Mouse (Mus musculus) monocyte, adult 5-6 weeks (primary cell): ENCODE data around the gene Pla2g4a. TPM values are rescaled to one million over a fixed set of nuclear protein-coding genes. Genes with fewer than 3 reads are reported as not detected.
A peak's percentile ranks its signal among the peaks of the same experiment; 100 is the strongest.

Experiments used
- ATAC-seq: fragments of 153-309, 156-312 bp; replicated peaks from 2 replicates; pipeline ENCODE4 v1.8.0; 2017; ENCODE audit warnings: mild to moderate bottlenecking; ENCODE audit not compliant: low TSS enrichment, insufficient number of reproducible peaks, severe bottlenecking, poor library complexity, low FRiP score
- total RNA-seq: library from RNA; stranded (forward); fragments of 200-1000, 200-491, 200-594 nt; gene quantifications from 3 replicates; pipeline ENCODE4 v1.2.3, GENCODE M21; 2017

Gene Pla2g4a
- total RNA-seq, 1 experiment from 2014 or later = 30.5 TPM

DNA sequence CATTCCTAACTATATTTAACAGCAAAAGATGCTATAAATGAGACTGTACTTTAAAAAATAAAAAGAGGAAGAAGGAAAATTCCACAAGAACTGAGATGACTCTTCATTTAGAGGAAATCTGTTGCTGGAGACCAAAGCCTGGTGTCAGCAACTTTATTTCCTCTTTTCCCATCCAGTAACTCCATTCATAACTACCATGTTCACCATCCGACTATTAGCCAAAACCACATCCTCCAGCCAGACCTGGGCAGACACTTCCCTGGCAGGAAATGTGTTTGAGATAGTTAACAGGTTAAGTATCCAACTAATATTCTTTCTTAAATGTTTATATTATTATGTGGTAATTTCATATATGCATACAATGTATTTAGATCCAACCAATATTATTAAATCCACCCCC, 20.8 kb downstream of the Pla2g4a start:
- peak; percentile 89 for ATAC-seq

DNA sequence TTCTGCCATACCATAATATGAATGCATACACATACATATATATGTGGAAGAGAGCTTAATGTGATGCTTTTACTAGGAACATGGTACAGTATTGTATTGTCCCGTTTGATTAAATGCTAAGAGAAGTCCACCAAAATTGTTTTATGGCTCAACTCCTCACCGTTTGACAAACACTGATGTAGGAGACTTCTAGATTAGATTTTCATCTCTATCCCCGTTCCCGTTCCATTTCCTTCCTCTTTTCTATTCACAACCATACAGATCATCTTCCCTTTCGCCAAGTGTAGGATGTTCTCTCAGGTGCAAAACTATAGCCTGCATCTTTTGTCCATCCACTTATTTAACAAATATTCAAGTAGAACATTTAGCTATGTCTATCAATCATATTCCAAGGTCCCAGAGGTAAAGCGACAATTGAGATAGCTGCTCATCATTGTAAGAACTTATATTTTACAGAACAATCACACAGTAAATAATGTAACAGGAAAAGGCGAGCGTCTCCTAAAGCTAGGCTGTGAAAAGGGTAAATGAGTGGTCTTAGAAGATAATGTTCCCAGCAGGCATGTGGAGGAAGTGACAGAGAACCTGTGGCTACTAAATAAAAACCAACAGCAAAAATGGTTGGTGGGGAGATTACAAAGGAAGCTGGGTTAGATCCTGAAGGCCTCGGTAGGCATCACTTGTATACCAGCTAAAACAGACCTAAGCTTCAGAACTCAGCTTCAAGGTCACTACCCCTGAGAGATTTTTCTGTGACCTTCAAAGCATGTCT, 21.6 kb downstream of the Pla2g4a start:
- no peak for ATAC-seq

DNA sequence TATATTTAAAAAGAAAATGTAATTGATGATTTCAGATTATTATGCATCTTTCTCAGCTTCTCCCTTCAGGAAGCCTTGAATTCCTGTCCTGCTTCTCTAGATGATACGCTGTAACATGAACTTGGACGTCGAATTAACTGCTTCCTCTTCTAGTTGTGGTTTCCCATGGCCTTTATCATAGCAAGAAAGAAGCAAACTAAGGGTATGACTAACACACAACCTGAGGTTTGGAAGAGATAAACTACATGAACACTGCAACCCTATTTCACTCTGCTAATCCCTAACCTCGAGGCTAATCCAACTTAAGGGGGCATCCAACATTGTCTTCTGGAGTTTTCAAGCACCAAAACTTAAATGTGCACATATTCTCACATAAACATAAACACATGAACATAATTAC, 23.3 kb downstream of the Pla2g4a start:
- ATAC-seq = no peak

DNA sequence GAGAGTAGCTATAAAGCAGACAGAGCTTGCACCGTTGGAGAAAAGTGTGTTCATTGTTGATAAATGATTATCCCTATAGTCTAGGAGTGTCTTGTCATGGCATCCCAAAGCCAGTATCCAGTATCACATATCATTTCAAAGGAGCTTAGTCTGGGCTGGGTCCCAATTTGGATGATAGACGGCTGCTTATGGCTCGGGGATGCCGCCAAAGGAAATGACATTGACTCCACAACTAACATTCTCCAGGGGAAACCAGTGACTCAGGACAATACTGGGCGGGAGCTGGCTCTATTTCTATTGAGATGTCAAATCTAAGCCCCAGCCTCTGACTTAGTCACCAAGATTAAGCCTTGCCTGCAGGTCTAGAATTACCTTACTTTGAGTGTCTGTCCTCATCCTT, 31.9 kb downstream of the Pla2g4a start:
- no peak for ATAC-seq

DNA sequence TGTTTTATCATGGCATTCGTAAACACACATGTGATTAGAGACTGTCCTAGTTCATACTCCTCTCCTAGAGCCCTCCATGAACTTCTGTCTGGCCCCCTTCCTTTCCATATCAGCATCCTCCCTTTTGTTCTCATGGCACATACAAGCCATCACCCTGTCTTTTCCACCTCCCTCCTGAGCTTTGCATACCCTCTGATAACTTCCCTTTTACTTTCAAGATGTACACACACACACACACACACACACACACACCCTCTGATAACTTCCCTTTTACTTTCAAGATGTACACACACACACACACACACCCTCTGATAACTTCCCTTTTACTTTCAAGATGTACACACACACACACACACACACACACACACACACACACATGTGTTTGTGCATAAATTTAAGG, 37.4 kb downstream of the Pla2g4a start:
- peak; percentile 92 for ATAC-seq

DNA sequence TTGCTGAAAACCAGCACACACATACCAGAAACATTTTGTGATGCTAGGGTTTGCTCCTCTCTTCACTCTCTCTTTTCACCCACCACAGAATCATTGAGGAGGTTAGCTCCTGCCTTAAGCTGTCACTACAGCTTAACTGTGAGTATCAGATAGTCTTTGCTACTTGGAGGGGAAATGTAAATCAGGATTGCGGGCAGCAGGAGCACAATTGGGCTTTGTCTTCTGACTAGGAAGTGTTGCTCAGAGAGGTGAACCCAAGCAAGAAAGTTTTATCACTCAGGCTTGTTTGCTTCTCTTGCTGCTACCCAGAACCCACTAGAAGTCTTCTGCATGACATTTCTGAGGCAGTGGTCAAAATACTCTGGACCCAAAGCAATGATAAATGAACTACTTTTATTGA, 38.9 kb downstream of the Pla2g4a start:
- no peak for ATAC-seq

DNA sequence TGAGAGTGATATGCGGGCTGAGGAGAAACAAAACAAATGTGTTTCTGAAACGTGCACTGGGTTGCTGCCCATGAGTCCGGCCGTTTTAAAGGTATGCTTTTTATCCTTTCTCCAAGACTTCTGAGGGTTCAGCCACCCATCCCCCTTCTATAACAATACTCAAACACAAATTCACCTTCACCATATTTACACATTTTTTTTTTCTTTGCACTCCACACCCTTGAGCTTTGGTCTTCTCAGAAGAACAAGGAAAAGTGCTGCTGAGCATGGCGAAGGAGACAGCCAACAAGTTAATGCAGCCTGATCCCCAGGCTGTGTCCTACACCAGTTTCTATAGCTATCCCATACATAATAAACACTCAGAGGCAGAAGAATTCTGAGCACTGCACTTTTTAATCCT, 39.8 kb downstream of the Pla2g4a start:
- ATAC-seq = no peak

DNA sequence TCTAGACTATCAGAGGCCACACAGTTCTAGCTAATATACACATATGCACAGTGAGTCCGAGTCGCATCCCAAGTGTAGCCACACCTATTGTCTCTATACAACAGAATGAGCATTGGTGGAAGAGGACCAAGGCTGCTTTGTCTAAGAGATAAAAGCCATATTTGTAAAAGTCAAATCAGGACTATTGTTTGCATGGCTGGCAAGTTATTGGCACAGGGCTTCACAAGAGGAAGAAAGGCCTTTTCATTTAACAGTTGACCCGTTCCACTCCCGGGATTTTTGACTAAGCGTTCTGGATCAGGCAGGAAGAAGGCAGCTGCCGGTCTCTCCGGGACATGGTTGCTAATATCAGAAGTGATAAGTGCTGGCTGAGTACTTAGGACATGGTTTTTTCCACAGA, 41.8 kb downstream of the Pla2g4a start:
- ATAC-seq = no peak

DNA sequence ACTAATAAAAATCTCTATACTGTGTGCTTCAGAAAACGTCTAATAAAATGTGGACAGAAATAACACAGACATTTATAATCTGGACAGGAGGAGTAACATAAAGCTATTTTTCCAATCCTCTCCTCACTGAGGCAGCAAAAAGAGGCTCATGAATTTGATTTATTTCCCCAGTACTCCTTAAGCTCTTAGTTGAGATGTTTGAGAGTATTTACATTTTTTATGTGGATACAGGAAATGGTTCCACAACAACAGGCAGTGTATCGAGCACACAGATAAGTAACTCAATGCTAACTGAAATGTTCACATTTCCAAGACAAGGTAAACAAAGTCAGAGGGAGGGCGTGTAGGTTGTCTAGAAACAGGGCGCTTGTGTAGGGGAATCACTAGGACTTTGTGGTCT, 48.1 kb downstream of the Pla2g4a start:
- ATAC-seq = no peak

DNA sequence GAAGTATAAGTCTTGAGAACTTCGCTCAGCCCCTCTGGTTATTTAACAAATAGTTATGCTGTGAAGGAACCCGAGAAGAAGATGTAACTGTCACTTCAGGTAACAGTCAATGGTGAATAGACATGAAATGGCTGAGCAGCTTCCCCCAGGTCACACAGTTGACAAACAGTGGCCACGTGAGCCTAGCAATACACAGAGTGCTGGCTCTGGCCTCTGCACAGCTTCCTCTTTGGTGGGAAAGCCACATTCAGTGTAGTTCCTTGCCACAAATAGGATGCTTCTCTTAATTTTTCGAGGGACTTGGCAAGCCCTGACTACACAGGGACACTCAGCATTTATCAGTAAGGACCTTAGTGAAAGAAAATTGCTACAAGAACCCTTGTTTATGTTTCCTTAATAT, 50.0 kb downstream of the Pla2g4a start:
- peak; percentile 75; the same call in 1 of the 2 replicates for ATAC-seq

DNA sequence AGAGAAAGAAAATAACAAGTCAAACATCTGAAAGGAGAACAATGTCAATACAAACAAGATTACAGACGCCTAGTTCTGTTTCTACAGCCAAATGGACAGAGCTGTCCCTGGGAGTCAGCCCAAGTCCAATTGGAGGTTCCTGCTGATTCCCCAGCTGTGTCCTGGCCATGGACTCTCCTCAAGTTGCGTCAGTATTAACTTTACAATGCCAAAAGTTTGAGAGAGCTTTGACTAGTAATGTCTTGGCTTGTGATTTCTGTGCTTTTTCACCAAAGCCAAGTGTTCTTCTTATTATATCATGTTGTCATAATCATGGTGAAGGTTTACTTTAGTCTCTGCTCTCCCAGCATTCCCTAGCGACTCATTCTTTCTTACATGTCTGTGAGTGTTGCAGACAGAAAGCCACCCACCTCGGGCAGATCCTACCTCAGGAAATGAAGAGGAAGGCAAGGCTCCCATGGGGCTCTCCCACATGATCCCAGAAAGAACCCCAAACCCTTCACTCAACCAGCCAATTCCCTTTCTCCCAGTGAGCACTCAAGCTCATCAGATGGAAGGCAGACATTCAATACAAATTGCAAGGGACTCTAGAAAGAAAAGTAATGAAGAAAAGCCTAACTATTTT, 63.0 kb downstream of the Pla2g4a start:
- no peak for ATAC-seq

DNA sequence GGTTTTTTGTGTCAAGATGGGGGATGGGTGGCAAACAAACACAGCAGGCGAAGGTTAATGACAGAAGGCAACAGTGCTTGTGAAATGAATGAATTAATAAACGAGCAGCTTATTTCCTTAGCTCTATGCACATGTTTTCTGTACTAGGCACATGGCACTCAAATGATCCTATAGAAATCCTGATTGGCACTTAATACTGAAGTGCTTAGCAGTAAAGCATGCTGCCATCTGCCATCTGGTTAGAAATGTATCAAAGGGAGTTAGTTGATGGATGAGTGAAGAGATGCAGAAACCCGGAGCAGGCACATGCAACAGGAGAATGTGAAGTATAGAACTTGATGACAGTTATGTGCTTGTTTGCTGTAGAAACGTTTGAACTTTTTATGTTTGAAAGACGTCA, 64.5 kb downstream of the Pla2g4a start:
- ATAC-seq = no peak

DNA sequence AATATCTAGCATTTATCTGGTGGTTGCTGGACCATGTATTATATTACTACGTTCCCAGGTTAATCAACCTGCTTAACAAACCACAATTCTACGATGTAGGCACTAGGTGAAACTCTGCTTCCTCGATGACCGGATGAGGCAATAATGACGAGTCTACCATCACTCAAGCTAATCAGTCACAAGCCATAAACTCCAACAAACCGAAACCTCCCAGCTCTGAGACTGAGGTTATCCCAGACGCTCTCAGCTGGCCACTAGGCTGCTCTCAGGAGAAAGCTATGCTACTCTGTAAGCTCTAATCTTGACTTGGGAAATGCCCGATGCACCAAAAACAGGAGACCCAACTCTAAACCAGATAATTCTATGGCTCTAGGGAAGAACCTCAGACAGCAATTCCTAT, 66.2 kb downstream of the Pla2g4a start:
- no peak for ATAC-seq

DNA sequence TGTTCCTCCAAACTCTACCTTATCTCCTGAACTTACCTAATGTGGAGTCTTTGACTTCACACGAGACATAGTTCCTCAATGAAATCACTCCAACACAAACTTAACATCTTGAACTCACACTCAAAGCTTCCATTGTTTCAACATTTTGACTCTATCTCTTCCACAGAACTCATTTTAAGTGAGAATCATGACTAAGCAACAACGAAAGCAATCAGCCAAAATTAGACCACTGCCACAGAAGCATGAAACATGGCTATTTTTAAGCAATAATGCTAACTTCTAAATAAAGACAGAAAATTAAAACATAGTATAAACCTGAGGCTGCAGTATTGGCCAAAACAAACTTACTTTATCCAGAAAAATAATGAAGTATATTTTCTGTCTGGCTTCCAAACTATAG, 67.2 kb downstream of the Pla2g4a start:
- ATAC-seq = no peak

DNA sequence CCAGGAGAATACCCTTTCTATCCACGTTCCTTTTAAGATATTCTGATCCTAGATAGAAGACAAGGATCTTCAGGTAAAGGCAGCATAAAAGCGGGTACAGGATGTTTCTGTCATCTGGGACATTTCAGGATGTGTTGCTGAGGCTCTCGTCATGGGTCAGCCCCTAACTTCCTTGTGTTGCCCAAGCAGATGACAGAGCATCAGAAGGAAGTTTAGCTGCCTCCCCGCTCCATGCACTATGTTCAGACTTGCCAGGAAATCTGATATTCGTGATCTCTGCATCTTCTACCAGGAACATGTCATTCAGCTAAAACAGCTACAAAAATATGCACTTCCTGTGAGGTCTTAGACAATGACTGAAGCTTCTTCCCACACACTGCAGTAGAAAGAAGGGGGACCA, 70.0 kb downstream of the Pla2g4a start:
- no peak for ATAC-seq

DNA sequence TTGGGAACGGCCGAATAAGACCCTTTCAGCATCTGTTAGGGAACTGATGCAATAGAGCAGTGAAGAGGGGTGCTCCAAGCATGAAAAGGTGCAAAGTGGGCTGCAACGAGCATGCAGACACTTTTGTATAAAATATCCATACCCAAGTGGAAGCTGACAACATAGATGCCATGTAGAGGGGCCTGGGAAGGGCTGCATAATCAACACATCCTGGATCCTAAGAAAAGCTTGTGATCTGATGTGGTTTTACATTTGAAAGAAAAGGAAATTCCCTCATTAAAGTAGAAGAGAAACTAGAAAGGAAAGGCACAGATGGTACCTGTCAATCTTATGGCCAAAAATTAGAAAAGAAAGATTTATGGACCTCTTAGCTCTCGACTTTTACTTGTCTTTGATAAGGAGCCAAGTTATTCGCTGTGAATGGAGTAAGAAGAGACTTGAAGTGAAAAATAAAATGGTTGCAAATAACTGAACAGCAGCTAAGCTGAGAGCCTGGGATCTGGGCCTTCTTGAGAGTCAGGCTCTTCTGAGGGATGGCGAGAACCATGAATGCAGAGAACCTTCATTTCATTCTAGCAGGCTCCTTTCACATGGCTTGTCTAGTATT, 78.6 kb downstream of the Pla2g4a start:
- no peak for ATAC-seq

DNA sequence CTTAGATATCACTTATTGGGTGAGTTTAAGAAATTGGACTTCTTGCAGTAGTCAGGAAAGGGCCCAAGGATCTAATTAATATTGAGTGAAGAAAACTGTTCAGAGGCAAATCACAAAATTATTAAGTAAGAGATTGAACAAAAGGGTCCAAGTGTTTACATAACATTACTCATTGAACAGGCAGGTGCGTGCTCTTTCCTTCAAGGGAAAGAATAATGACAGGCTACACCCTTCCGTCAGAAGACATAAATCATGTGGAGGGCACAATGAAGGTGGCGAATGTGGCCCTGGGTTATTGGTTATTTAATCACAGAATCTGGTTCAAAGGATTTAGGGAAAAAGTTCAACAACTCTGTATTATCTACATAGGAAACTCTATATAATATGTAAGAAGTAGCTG, 82.9 kb downstream of the Pla2g4a start:
- no peak for ATAC-seq

DNA sequence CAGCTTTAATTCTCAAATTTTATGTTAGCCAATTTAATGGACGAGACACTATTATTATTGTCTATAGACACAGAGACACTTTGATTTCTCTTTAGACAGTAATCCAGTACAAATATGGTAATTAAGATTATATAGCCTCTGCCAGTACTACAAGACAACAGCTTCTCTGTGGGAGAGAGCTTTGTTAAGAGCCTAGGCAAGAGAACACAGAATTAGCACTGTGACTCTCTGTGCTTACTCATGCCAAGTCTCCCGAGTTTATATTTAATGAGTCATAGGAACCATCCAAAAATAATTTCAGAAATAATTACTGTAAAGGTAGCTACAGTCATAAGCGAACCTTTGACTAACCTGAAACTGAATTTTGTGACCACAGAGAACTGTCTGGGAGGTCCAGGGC, 84.6 kb downstream of the Pla2g4a start:
- ATAC-seq = no peak

DNA sequence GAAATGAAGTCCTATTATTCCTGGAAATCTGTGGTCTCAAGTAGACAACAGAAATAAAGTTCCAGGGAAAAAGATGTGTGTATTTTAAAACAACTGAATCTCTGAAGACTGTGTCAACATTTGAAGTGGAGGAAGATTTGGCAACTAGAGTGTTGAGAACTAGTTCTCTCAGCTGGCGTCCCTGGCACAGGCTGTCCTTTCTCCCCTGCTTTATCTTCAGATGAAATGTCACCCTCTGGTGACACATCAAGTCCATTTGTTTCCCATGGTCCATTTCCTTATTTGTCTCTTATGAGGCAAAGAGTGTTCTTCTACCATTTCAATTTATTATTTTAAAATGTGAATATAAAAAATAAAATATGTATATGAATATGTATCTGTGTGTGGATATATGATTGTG, 89.5 kb downstream of the Pla2g4a start:
- ATAC-seq = no peak

DNA sequence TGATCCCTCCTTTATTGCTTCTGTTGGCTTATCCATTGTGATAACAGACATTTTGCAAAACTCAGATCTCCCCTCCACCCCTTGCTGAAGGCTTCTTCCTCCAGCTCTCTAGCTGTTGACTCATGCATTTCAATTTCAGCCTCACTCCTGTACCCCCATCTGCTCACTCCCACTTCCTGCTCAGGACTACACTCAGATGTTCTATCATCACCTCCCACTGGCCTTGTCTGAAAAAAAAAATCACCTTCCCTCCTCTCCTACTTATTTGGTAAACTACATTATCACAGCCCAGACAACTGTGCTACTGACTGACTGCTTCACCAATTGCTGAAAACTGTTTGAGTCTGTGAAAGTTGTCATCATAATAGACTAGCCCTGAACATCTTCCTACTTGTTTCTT, 93.8 kb downstream of the Pla2g4a start:
- no peak for ATAC-seq
